Mouse (Mus musculus) CH12.LX (cell line): ENCODE measurements at regions not wholly inside any gene's neighbourhood (a gene's known extent, or its start where the extent isn't known, plus 50 kb on each side); places are given as distances from the start of the nearest gene placed in this dataset.

Source experiments
- DNase-seq: peaks from one replicate; pipeline ENCODE4 v3.0.0-alpha.2; 2013; ENCODE audit errors: extremely low read depth
- H3K27ac ChIP-seq: 2 replicates; pipeline ENCODE4 v1.5.1; 2012; ENCODE audit warnings: low read depth, mild to moderate bottlenecking, control low read depth, moderate library complexity; ENCODE audit not compliant: insufficient read depth
- H3K27me3 ChIP-seq: replicated peaks from 2 replicates; pipeline ENCODE3; 2012; ENCODE audit warnings: inconsistent platforms
- H3K36me3 ChIP-seq, 2 experiments: replicated peaks in 1 of 2; 2 replicates each; pipeline versions ENCODE3 to v1.6.1; 2012; ENCODE audit warnings: inconsistent platforms in 1 of 2, low read length in 1 of 2, mild to moderate bottlenecking in 1 of 2, mixed read lengths in 1 of 2, moderate library complexity in 1 of 2; ENCODE audit not compliant: control insufficient read depth in 1 of 2, insufficient read depth in 1 of 2
- H3K4me1 ChIP-seq, 2 experiments: 2 replicates each; pipeline ENCODE4 v1.6.1; 2012; ENCODE audit warnings: inconsistent platforms in 1 of 2, moderate library complexity in 1 of 2; ENCODE audit not compliant: insufficient read depth in 2 of 2, control insufficient read depth in 1 of 2
- H3K4me2 ChIP-seq: 2 replicates; pipeline ENCODE4 v1.6.1; 2012; ENCODE audit warnings: low read depth, mild to moderate bottlenecking, control low read depth; ENCODE audit not compliant: poor library complexity, insufficient read depth, severe bottlenecking
- H3K4me3 ChIP-seq, 3 experiments: fragments of 150-350 bp in 1 of 3; sonication (generic) in 1 of 3; replicated peaks in 1 of 3; 2 replicates each; pipeline versions ENCODE3 to v1.5.1; 2011 to 2012; ENCODE audit warnings: low read depth in 2 of 3, low read length in 2 of 3, mild to moderate bottlenecking in 2 of 3, moderate library complexity in 2 of 3, control low read depth in 1 of 3, improper control_type of control experiment in 1 of 3, inconsistent platforms in 1 of 3, mixed read lengths in 1 of 3; ENCODE audit not compliant: poor library complexity in 1 of 3
- H3K79me2 ChIP-seq: replicated peaks from 2 replicates; pipeline ENCODE4 v1.6.1; 2012; ENCODE audit warnings: mild to moderate bottlenecking, moderate library complexity; ENCODE audit not compliant: control insufficient read depth, poor library complexity, insufficient read depth, severe bottlenecking; ENCODE audit errors: extremely low read depth
- H3K9ac ChIP-seq: 2 replicates; pipeline ENCODE4 v1.6.1; 2012; ENCODE audit warnings: low read depth, mild to moderate bottlenecking, control low read depth, moderate library complexity; ENCODE audit not compliant: insufficient read depth
- H3K9me3 ChIP-seq: replicated peaks from 2 replicates; pipeline ENCODE3; 2012; ENCODE audit warnings: low read length, inconsistent platforms, mixed read lengths
- BHLHE40 ChIP-seq: IDR thresholded peaks from 2 replicates; pipeline ENCODE4 v1.6.1; 2011; ENCODE audit warnings: mild to moderate bottlenecking, low read depth, low read length, improper control_type of control experiment
- CHD1 ChIP-seq: IDR thresholded peaks from 2 replicates; pipeline ENCODE4 v1.6.1; 2012; ENCODE audit warnings: low read depth, low read length, improper control_type of control experiment, inconsistent platforms
- CTCF ChIP-seq, 2 experiments: IDR thresholded peaks in 1 of 2; conservative IDR thresholded peaks in 1 of 2; 2 replicates each; pipeline ENCODE4 v1.5.1; 2011 to 2012; ENCODE audit warnings: low read depth in 2 of 2, low read length in 2 of 2, improper control_type of control experiment in 1 of 2, inconsistent platforms in 1 of 2, mild to moderate bottlenecking in 1 of 2, moderate library complexity in 1 of 2
- E2F4 ChIP-seq: IDR thresholded peaks from 2 replicates; pipeline ENCODE4 v1.6.1; 2011; ENCODE audit warnings: low read depth, low read length, improper control_type of control experiment; ENCODE audit not compliant: insufficient replicate concordance
- ELF1 ChIP-seq: IDR thresholded peaks from 2 replicates; pipeline ENCODE4 v1.6.1; 2014; ENCODE audit warnings: low read depth, mild to moderate bottlenecking, inconsistent platforms, low read length, improper control_type of control experiment
- EP300 ChIP-seq: IDR thresholded peaks from 2 replicates; pipeline ENCODE4 v1.6.1; 2011; ENCODE audit warnings: low read length, improper control_type of control experiment
- ETS1 ChIP-seq: conservative IDR thresholded peaks from 2 replicates; pipeline ENCODE4 v1.6.1; 2012; ENCODE audit warnings: low read depth, mild to moderate bottlenecking, inconsistent platforms, low read length, improper control_type of control experiment, moderate library complexity
- GABPA ChIP-seq: IDR thresholded peaks from 2 replicates; pipeline ENCODE4 v1.6.1; 2012; ENCODE audit warnings: low read depth, low read length, improper control_type of control experiment, inconsistent platforms; ENCODE audit not compliant: insufficient replicate concordance
- HCFC1 ChIP-seq: IDR thresholded peaks from 2 replicates; pipeline ENCODE4 v1.6.1; 2012; ENCODE audit warnings: low read depth, mild to moderate bottlenecking, inconsistent platforms, low read length, improper control_type of control experiment
- IRF4 ChIP-seq: IDR thresholded peaks from 2 replicates; pipeline ENCODE4 v1.6.1; 2014; ENCODE audit warnings: low read depth, mild to moderate bottlenecking, inconsistent platforms, low read length, improper control_type of control experiment
- JUN ChIP-seq: IDR thresholded peaks from 2 replicates; pipeline ENCODE4 v1.6.1; 2011; ENCODE audit warnings: low read depth, mild to moderate bottlenecking, low read length, improper control_type of control experiment, moderate library complexity; ENCODE audit not compliant: insufficient read depth
- JUND ChIP-seq: conservative IDR thresholded peaks from 2 replicates; pipeline ENCODE4 v1.6.1; 2011; ENCODE audit warnings: low read depth, low read length, improper control_type of control experiment
- MAFK ChIP-seq: IDR thresholded peaks from 2 replicates; pipeline ENCODE4 v1.6.1; 2011; ENCODE audit warnings: low read length, improper control_type of control experiment; ENCODE audit not compliant: insufficient replicate concordance
- MAX ChIP-seq: IDR thresholded peaks from 2 replicates; pipeline ENCODE4 v1.6.1; 2011; ENCODE audit warnings: low read length, improper control_type of control experiment
- MAZ ChIP-seq: IDR thresholded peaks from 2 replicates; pipeline ENCODE4 v1.6.1; 2012; ENCODE audit warnings: low read depth, mild to moderate bottlenecking, inconsistent platforms, low read length, improper control_type of control experiment, moderate library complexity
- MEF2A ChIP-seq: IDR thresholded peaks from 2 replicates; pipeline ENCODE4 v1.6.1; 2014; ENCODE audit warnings: low read depth, mild to moderate bottlenecking, inconsistent platforms, low read length, improper control_type of control experiment, borderline replicate concordance
- MYC ChIP-seq: IDR thresholded peaks from 2 replicates; pipeline ENCODE4 v1.6.1; 2011; ENCODE audit warnings: low read depth, mild to moderate bottlenecking, improper control_type of control experiment, low read length
- NELFE ChIP-seq: IDR thresholded peaks from 2 replicates; pipeline ENCODE4 v1.6.1; 2011; ENCODE audit warnings: low read depth, low read length, improper control_type of control experiment
- POLR2AphosphoS2 ChIP-seq: IDR thresholded peaks from 2 replicates; pipeline ENCODE4 v1.6.1; 2011; ENCODE audit warnings: low read depth, low read length, improper control_type of control experiment
- RAD21 ChIP-seq: IDR thresholded peaks from 2 replicates; pipeline ENCODE4 v1.6.1; 2011; ENCODE audit warnings: low read depth, mild to moderate bottlenecking, low read length, improper control_type of control experiment, moderate library complexity
- RCOR1 ChIP-seq: conservative IDR thresholded peaks from 2 replicates; pipeline ENCODE4 v1.6.1; 2012; ENCODE audit warnings: low read depth, mild to moderate bottlenecking, inconsistent platforms, low read length, improper control_type of control experiment
- SMC3 ChIP-seq: IDR thresholded peaks from 2 replicates; pipeline ENCODE4 v1.6.1; 2011; ENCODE audit warnings: low read depth, low read length, improper control_type of control experiment
- TBP ChIP-seq: conservative IDR thresholded peaks from 2 replicates; pipeline ENCODE4 v1.6.1; 2011; ENCODE audit warnings: low read depth, low read length, improper control_type of control experiment
- TCF12 ChIP-seq: IDR thresholded peaks from 2 replicates; pipeline ENCODE4 v1.6.1; 2014; ENCODE audit warnings: low read depth, mild to moderate bottlenecking, inconsistent platforms, low read length, improper control_type of control experiment
- UBTF ChIP-seq: IDR thresholded peaks from 2 replicates; pipeline ENCODE4 v1.6.1; 2012; ENCODE audit warnings: low read depth, mild to moderate bottlenecking, inconsistent platforms, low read length, improper control_type of control experiment, moderate library complexity
- USF1 ChIP-seq: IDR thresholded peaks from 2 replicates; pipeline ENCODE4 v1.6.1; 2014; ENCODE audit warnings: low read depth, mild to moderate bottlenecking, inconsistent platforms, low read length, improper control_type of control experiment
- ZMIZ1 ChIP-seq: IDR thresholded peaks from 2 replicates; pipeline ENCODE4 v1.6.1; 2012; ENCODE audit warnings: low read depth, mild to moderate bottlenecking, inconsistent platforms, low read length, improper control_type of control experiment
- ZNF384 ChIP-seq: IDR thresholded peaks from 2 replicates; pipeline ENCODE4 v1.6.1; 2012; ENCODE audit warnings: low read depth, low read length, improper control_type of control experiment, inconsistent platforms
- dilution Hi-C: fragments of 300-500 bp; cut with MboI; formaldehyde crosslinking; loops from 2 replicates; pipeline ENCODE4 v1.14.3; 2020; ENCODE audit warnings: low sequenced_read_pairs; ENCODE audit not compliant: extremely low pct_unique_long_range_greater_than_20kb, extremely low pct_ligation_motif_present
- in situ Hi-C: fragments of 300-500 bp; cut with MboI; formaldehyde crosslinking; loops from 3 replicates; pipeline ENCODE4 v1.14.3; 2019; ENCODE audit warnings: low sequenced_read_pairs, low pct_ligation_motif_present, low pct_unique_long_range_greater_than_20kb, mixed read lengths

- H3K36me3 ChIP-seq: no peaks in the 10 kb centered on the region
- H3K27me3 ChIP-seq: no peaks in the 10 kb centered on the region
- H3K4me2 ChIP-seq: no peak overlapping the region
- dilution Hi-C loops (no loop called here), in situ Hi-C loops (loop anchor here (5.0 kb wide), 1 partner anchor 54 kb away; no protein-coding TSS in a partner anchor)
- H3K9ac ChIP-seq: 0 out of 2 replicates have a peak overlapping the region, but pooled peaks have one; percentile 19
- H3K27ac ChIP-seq: peak overlapping the region; percentile 65; the same call in 1 of the 2 replicates
- no peaks in the 10 kb centered on the region for H3K9me3 ChIP-seq
- no peak for TF ChIP-seq TBP
- peak in 1 of 2 experiments; percentile 23; a peak in 1 of 4 replicates for TF ChIP-seq CTCF (conservative IDR thresholded peaks at IDR 0.05 in 1 of 2, IDR thresholded peaks at IDR 0.05 in 1 of 2; ENCODE audit: low read depth in 2 of 2, low read length in 2 of 2)
- TF ChIP-seq UBTF: no peak; the same call in 1 of the 2 replicates
- TF ChIP-seq POLR2AphosphoS2: no peak
- TF ChIP-seq JUN: no peak
- no peak for TF ChIP-seq MAZ
- 0 out of 2 replicates have a peak, but pooled peaks have one; percentile 38 for TF ChIP-seq IRF4
- no peak; the same call in none of the 2 replicates for TF ChIP-seq SMC3
- peak; percentile 61 for TF ChIP-seq BHLHE40
- no peak for TF ChIP-seq JUND
- peak; percentile 81; the same call in 1 of the 2 replicates for TF ChIP-seq CHD1
- peak; percentile 17 for TF ChIP-seq RAD21
- no peak for TF ChIP-seq ELF1
- DNase-seq: no peak
- H3K4me3 ChIP-seq: no peak overlapping the region
- H3K4me1 ChIP-seq: peaks cover 46 to 95% of the 10 kb centered on the region in 2 experiments
- H3K79me2 ChIP-seq: no peaks in the 10 kb centered on the region
Observed at GRCm38 (mm10) chr12:80007849-80008248, 105.0 kb downstream of the Zfp36l1 start.

DNA sequence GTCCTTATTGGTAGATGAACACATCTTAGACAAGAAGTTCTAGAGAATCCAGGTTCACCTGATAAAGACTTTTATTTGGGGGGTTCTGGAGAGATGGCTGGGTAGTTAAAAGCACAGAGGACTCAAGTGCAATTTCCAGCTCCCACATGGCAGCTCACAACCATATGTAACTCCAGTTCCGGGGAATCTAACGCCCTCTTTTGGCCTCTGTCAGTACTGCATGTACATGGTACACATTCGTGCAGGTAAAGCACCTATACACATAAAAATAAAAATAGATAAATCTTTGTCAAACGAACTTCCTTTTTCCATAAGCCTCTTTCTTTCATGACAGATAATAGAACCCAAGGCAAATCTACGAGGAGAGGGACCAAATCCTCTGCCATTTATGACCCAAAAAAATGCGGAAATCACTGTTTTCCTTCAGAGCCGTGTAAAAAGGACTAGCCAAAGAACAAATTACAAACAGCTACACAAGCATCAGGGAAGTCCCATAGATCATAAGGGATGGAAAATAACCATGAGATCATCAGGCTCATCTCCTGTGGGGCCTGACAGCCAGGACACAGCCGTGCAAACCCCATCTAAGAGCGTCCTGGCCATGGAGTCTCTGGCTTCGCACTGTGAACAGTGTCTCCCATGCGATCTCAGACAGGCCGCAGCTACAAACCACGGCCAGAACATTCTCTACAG is 107.4 kb downstream of the Zfp36l1 start:
- H3K4me2 ChIP-seq: peak overlapping the region; percentile 60; the same call in 1 of the 2 replicates
- dilution Hi-C loops (no loop called here), in situ Hi-C loops (loop anchor here (5.0 kb wide), 1 partner anchor 57 kb away; no protein-coding TSS in a partner anchor)
- H3K9ac ChIP-seq: no peak overlapping the region
- peak; percentile 72 for DNase-seq
- no peaks in the 10 kb centered on the region for H3K36me3 ChIP-seq
- H3K27ac ChIP-seq: peak overlapping the region; percentile 96
- H3K9me3 ChIP-seq: no peaks in the 10 kb centered on the region
- H3K4me1 ChIP-seq: peaks cover 58 to 98% of the 10 kb centered on the region in 2 experiments
- H3K79me2 ChIP-seq: no peaks in the 10 kb centered on the region
- H3K4me3 ChIP-seq: no peak overlapping the region
- no peaks in the 10 kb centered on the region for H3K27me3 ChIP-seq
- no peak for TF ChIP-seq NELFE
- peak; percentile 63 to 68 for TF ChIP-seq CTCF (conservative IDR thresholded peaks at IDR 0.05 in 1 of 2, IDR thresholded peaks at IDR 0.05 in 1 of 2; ENCODE audit: low read depth in 2 of 2, low read length in 2 of 2)
- TF ChIP-seq SMC3: peak; percentile 41; the same call in 1 of the 2 replicates
- TF ChIP-seq EP300: peak; percentile 68
- peak; percentile 44; the same call in 1 of the 2 replicates for TF ChIP-seq IRF4
- peak; percentile 53 for TF ChIP-seq ELF1
- no peak for TF ChIP-seq POLR2AphosphoS2
- no peak for TF ChIP-seq CHD1
- peak; percentile 73 for TF ChIP-seq MYC
- TF ChIP-seq HCFC1: 0 out of 2 replicates have a peak, but pooled peaks have one; percentile 10
- TF ChIP-seq RCOR1: no peak; the same call in none of the 2 replicates
- no peak for TF ChIP-seq GABPA
- TF ChIP-seq MEF2A: peak; percentile 66
- TF ChIP-seq USF1: no peak
- 0 out of 2 replicates have a peak, but pooled peaks have one; percentile 33 for TF ChIP-seq E2F4
- TF ChIP-seq MAFK: 0 out of 2 replicates have a peak, but pooled peaks have one; percentile 38
- peak; percentile 18 for TF ChIP-seq MAX
- no peak for TF ChIP-seq ZMIZ1
- no peak for TF ChIP-seq TBP
- no peak; the same call in 1 of the 2 replicates for TF ChIP-seq JUND
- TF ChIP-seq ZNF384: no peak
- TF ChIP-seq TCF12: 0 out of 2 replicates have a peak, but pooled peaks have one; percentile 25
- TF ChIP-seq ETS1: peak; percentile 84
